Mouse (Mus musculus) frontal cortex, adult 2 months (tissue): ENCODE measurements at regions not wholly inside any gene's neighbourhood (a gene's known extent, or its start where the extent isn't known, plus 50 kb on each side); places are given as distances from the start of the nearest gene placed in this dataset.
"Not testable (repeated sequence)": the region's sequence is repeated elsewhere in the genome, so short reads cannot be mapped to it uniquely, and the experiment has no call there.

ENCODE experiments used
- DNase-seq, 2 experiments: peaks; one replicate each; pipeline ENCODE4 v3.0.0; 2022; ENCODE audit warnings: low spot score in 1 of 2; ENCODE audit errors: extremely low spot score in 1 of 2

- DNase-seq, result not testable (repeated sequence)
These were observed 57.0 kb upstream of the Egfem1 start for GRCm38 (mm10) chr3:29024851-29025250.

- no peak for DNase-seq
These were observed 54.1 kb upstream of the Egfem1 start for GRCm38 (mm10) chr3:29027726-29028125.

GRCm38 (mm10) chr3:29030791-29031190 lies 51.0 kb upstream of the Egfem1 start:
- DNase-seq, result no peak

GRCm38 (mm10) chr3:29031811-29032210 lies 50.0 kb upstream of the Egfem1 start:
- peak in 1 of 2 experiments; percentile 44 for DNase-seq
